Mouse (Mus musculus) MEL (cell line): ENCODE data around the gene Kif26a.

ENCODE experiments used
- CHD1 ChIP-seq: IDR thresholded peaks from 2 replicates; pipeline ENCODE4 v1.6.1; 2012; ENCODE audit warnings: low read depth, mild to moderate bottlenecking, inconsistent platforms, low read length, improper control_type of control experiment
- CHD2 ChIP-seq: IDR thresholded peaks from 2 replicates; pipeline ENCODE4 v1.6.1; 2011; ENCODE audit warnings: low read length, improper control_type of control experiment
- CTCF ChIP-seq, 3 experiments: IDR thresholded peaks in 2 of 3; conservative IDR thresholded peaks in 1 of 3; 2 replicates each; pipeline ENCODE4 v1.5.1; 2011 to 2012; ENCODE audit warnings: low read length in 3 of 3, low read depth in 2 of 3, mild to moderate bottlenecking in 2 of 3, improper control_type of control experiment in 1 of 3, inconsistent platforms in 1 of 3, mixed read lengths in 1 of 3, moderate library complexity in 1 of 3; ENCODE audit not compliant: control insufficient read depth in 1 of 3, insufficient read depth in 1 of 3, poor library complexity in 1 of 3, severe bottlenecking in 1 of 3
- GABPA ChIP-seq: IDR thresholded peaks from 2 replicates; pipeline ENCODE4 v1.6.1; 2012; ENCODE audit warnings: low read depth, mild to moderate bottlenecking, inconsistent platforms, low read length, improper control_type of control experiment, moderate library complexity
- HCFC1 ChIP-seq: IDR thresholded peaks from 2 replicates; pipeline ENCODE4 v1.6.1; 2012; ENCODE audit warnings: low read depth, mild to moderate bottlenecking, inconsistent platforms, low read length, improper control_type of control experiment, moderate library complexity
- MYB ChIP-seq: IDR thresholded peaks from 2 replicates; pipeline ENCODE4 v1.6.1; 2011; ENCODE audit warnings: mild to moderate bottlenecking, low read depth, low read length, improper control_type of control experiment
- POLR2A ChIP-seq, 2 experiments: IDR thresholded peaks; 2 replicates each; pipeline ENCODE4 v1.6.1; 2011 to 2012; ENCODE audit warnings: low read length in 2 of 2, mild to moderate bottlenecking in 2 of 2, control low read depth in 1 of 2, improper control_type of control experiment in 1 of 2, low read depth in 1 of 2, moderate library complexity in 1 of 2; ENCODE audit not compliant: control insufficient read depth in 1 of 2, insufficient read depth in 1 of 2, poor library complexity in 1 of 2
- SMC3 ChIP-seq: IDR thresholded peaks from 2 replicates; pipeline ENCODE4 v1.6.1; 2011; ENCODE audit warnings: low read depth, low read length, improper control_type of control experiment
- TCF12 ChIP-seq: IDR thresholded peaks from 2 replicates; pipeline ENCODE4 v1.6.1; 2014; ENCODE audit warnings: low read depth, mild to moderate bottlenecking, inconsistent platforms, low read length, improper control_type of control experiment, moderate library complexity
- USF2 ChIP-seq, 2 experiments: IDR thresholded peaks; 2 replicates each; pipeline ENCODE4 v1.6.1; 2011 to 2012; ENCODE audit warnings: improper control_type of control experiment in 2 of 2, low read length in 2 of 2, borderline replicate concordance in 1 of 2, inconsistent platforms in 1 of 2, low read depth in 1 of 2, mild to moderate bottlenecking in 1 of 2; ENCODE audit not compliant: insufficient read depth in 1 of 2

GRCm38 (mm10) chr12:112145875-112146651, at the start of gene Kif26a:
- TF ChIP-seq HCFC1, result no peak
- TF ChIP-seq POLR2A (IDR thresholded peaks at IDR 0.05; ENCODE audit: control insufficient read depth in 1 of 2, insufficient read depth in 1 of 2, low read depth in 1 of 2, low read length in 2 of 2, poor library complexity in 1 of 2), result peak in 1 of 2 experiments; percentile 54; a peak in 1 of 4 replicates
- no peak for TF ChIP-seq CHD1
- no peak for TF ChIP-seq TCF12
- TF ChIP-seq GABPA, result no peak
- TF ChIP-seq CTCF (IDR thresholded peaks at IDR 0.05 in 2 of 3, conservative IDR thresholded peaks at IDR 0.05 in 1 of 3; ENCODE audit: control insufficient read depth in 1 of 3, insufficient read depth in 1 of 3, low read depth in 2 of 3, low read length in 3 of 3, poor library complexity in 1 of 3, severe bottlenecking in 1 of 3), result peak in 1 of 3 experiments; percentile 74; a peak in 2 of 6 replicates
- TF ChIP-seq USF2 (IDR thresholded peaks at IDR 0.05; ENCODE audit: borderline replicate concordance in 1 of 2, insufficient read depth in 1 of 2, low read depth in 1 of 2, low read length in 2 of 2), result no peak
- TF ChIP-seq MYB, result no peak
- TF ChIP-seq CHD2, result no peak
- no peak for TF ChIP-seq SMC3
